Comparison of ENCODE assay signal across 8 mouse cellular contexts in genomic region chr1:34849745-34850342, GRCm38 (mm10). TPM values are rescaled to one million over a fixed set of nuclear protein-coding genes. Genes with fewer than 3 reads are reported as not detected.
DNase-seq lines count a peak whose midpoint lies in the region; ATAC-seq lines count a peak whose summit lies in the region.

Gene Plekhb2 (plus strand): TSS chr1:34849976.

- no peaks in the 10 kb centered on the region for H3K9me3 ChIP-seq in hindbrain, embryonic 15.5 days

- peak within 1 kb of the TSS; percentile 87 for H3K27ac ChIP-seq in hindbrain, embryonic 15.5 days (replicated peaks)

- WGBS in hindbrain, embryonic 15.5 days, result under 1% methylated on average over 39 of the region's 40 CpGs

- H3K4me1 ChIP-seq in hindbrain, embryonic 15.5 days (replicated peaks), result peaks cover 35% of the 10 kb centered on the region

- ATAC-seq in hindbrain, embryonic 15.5 days (ENCODE audit: low FRiP score, low read depth), result peak; percentile 83

- H3K4me3 ChIP-seq in hindbrain, embryonic 15.5 days, result peak within 1 kb of the TSS; percentile 97

- H3K4me2 ChIP-seq in hindbrain, embryonic 15.5 days, result peak within 1 kb of the TSS; percentile 65

- H3K9ac ChIP-seq in hindbrain, embryonic 15.5 days, result peak within 1 kb of the TSS; percentile 95

- peak; percentile 84 for DNase-seq in T-cell, adult 2 months (ENCODE audit: low spot score)
- DNase-seq in cerebellum, postnatal 36 days, result peak; percentile 95 to 96
- peak; percentile 87 for DNase-seq in gastrocnemius, adult 18-20 months (ENCODE audit: low spot score)
- peak; percentile 87 for DNase-seq in layer of hippocampus, postnatal 36 days
- DNase-seq in lung, postnatal 25 days (ENCODE audit: low spot score), result peak; percentile 92
- peak; percentile 79 for DNase-seq in retina, adult 2 months (ENCODE audit: low read depth, low spot score)
- peak; percentile 88 to 90 for DNase-seq in thymus, postnatal 36 days

- no peaks in the 10 kb centered on the region for H3K27me3 ChIP-seq in hindbrain, embryonic 15.5 days

- H3K36me3 ChIP-seq in hindbrain, embryonic 15.5 days, result no peaks in the 10 kb centered on the region

RNA-seq across cellular contexts. Expression of gene Plekhb2, which starts in this region (rescaled TPM):
- total RNA-seq in gastrocnemius, adult 18-20 months (2021), result 10 to 100 TPM; 49.8 to 62.4 TPM
- 75.3 and 79.5 TPM in 2 replicates for polyA plus RNA-seq in hindbrain, embryonic 15.5 days (2015; fragmentation: Nextera tagmentation; extraction: Ambion mirVana)
- 100 to 1,000 TPM; 197 to 199 TPM for total RNA-seq in layer of hippocampus, postnatal 36 days (2021)

Comparison
In these comparisons a context has a peak if more than half of its experiments do, and no peak if none do; other contexts are left out.
1. Peak in every context shown above with its lines: DNase-seq, ATAC-seq, H3K4me3 ChIP-seq and H3K27ac ChIP-seq.